In genomic region chr17:33931159-33931866, GRCm38 (mm10) we compare ENCODE assay signal across 8 mouse cellular contexts. TPM values are rescaled to one million over a fixed set of nuclear protein-coding genes. Genes with fewer than 3 reads are reported as not detected.
DNase-seq lines count a peak whose midpoint lies in the region; ATAC-seq and TF ChIP-seq lines count a peak whose summit lies in the region.

No protein-coding gene starts in this region.

- no peaks in the 10 kb centered on the region for H3K9me3 ChIP-seq in embryonic facial prominence, embryonic 10.5 days
- no peaks in the 10 kb centered on the region for H3K9me3 ChIP-seq in hindbrain, embryonic 15.5 days
- no peaks in the 10 kb centered on the region for H3K9me3 ChIP-seq in midbrain, embryonic 14.5 days (ENCODE audit: control insufficient read depth, low read length)

- ATAC-seq in hindbrain, embryonic 15.5 days (ENCODE audit: low FRiP score, low read depth), result no peak
- no peak for ATAC-seq in midbrain, embryonic 14.5 days (ENCODE audit: low FRiP score, low TSS enrichment)
- no peak for ATAC-seq in megakaryocyte progenitor cell, adult 5-6 weeks (replicated peaks; ENCODE audit: poor library complexity)

- peaks cover 54% of the 10 kb centered on the region for H3K36me3 ChIP-seq in embryonic facial prominence, embryonic 10.5 days (replicated peaks)
- H3K36me3 ChIP-seq in hindbrain, embryonic 15.5 days, result 0 out of 2 replicates have a peak, but pooled peaks cover 10% of the 10 kb centered on the region
- peaks cover 35% of the 10 kb centered on the region for H3K36me3 ChIP-seq in midbrain, embryonic 14.5 days (ENCODE audit: control insufficient read depth, insufficient read depth, low read length)

- peak overlapping the region; percentile 88 for H3K9ac ChIP-seq in hindbrain, embryonic 15.5 days
- peak overlapping the region; percentile 91; the same call in 1 of the 2 replicates for H3K9ac ChIP-seq in midbrain, embryonic 14.5 days (replicated peaks; ENCODE audit: low read length)

- DNase-seq in lung, adult 2 months, result no peak
- no peak for DNase-seq in lung, adult 18-20 months
- no peak for DNase-seq in embryonic facial prominence, embryonic 10.5 days (ENCODE audit: low spot score)
- DNase-seq in midbrain, embryonic 14.5 days, result no peak
- DNase-seq in layer of hippocampus, adult 8-10 months (ENCODE audit: low spot score in 2 of 2), result no peak
- DNase-seq in urinary bladder, adult 18-20 months (ENCODE audit: low spot score in 2 of 2), result no peak

- peak overlapping the region; percentile 90 for H3K27ac ChIP-seq in embryonic facial prominence, embryonic 10.5 days (replicated peaks)
- H3K27ac ChIP-seq in hindbrain, embryonic 15.5 days (replicated peaks), result peak overlapping the region; percentile 7; the same call in 1 of the 2 replicates
- H3K27ac ChIP-seq in midbrain, embryonic 14.5 days (replicated peaks; ENCODE audit: low read depth, low read length), result no peak overlapping the region

- TF ChIP-seq POLR2A in lung, adult 2 months (IDR thresholded peaks at IDR 0.05; ENCODE audit: borderline replicate concordance, extremely low read depth, low read depth, low read length), result no peak

- WGBS in lung, adult 2 months, result 43% methylated on average over 18 of the region's 18 CpGs
- 34% methylated on average over 18 of the region's 18 CpGs for WGBS in embryonic facial prominence, embryonic 10.5 days
- 43% methylated on average over 18 of the region's 18 CpGs for WGBS in hindbrain, embryonic 15.5 days
- 33% methylated on average over 18 of the region's 18 CpGs for WGBS in midbrain, embryonic 14.5 days

- H3K27me3 ChIP-seq in embryonic facial prominence, embryonic 10.5 days (replicated peaks; ENCODE audit: low read depth, poor library complexity, severe bottlenecking), result peaks cover 3% of the 10 kb centered on the region; the same call in 1 of the 2 replicates
- H3K27me3 ChIP-seq in hindbrain, embryonic 15.5 days, result no peaks in the 10 kb centered on the region
- no peaks in the 10 kb centered on the region for H3K27me3 ChIP-seq in midbrain, embryonic 14.5 days (ENCODE audit: control insufficient read depth, insufficient read depth, low read length)

- no peak for TF ChIP-seq CTCF in lung, adult 2 months (IDR thresholded peaks at IDR 0.05; ENCODE audit: insufficient read depth, low read length)

- no peaks in the 10 kb centered on the region for H3K4me1 ChIP-seq in lung, adult 2 months (ENCODE audit: control insufficient read depth, insufficient read depth, low read length)
- H3K4me1 ChIP-seq in embryonic facial prominence, embryonic 10.5 days, result peaks cover 52% of the 10 kb centered on the region
- H3K4me1 ChIP-seq in hindbrain, embryonic 15.5 days (replicated peaks), result peaks cover 29% of the 10 kb centered on the region
- H3K4me1 ChIP-seq in midbrain, embryonic 14.5 days (ENCODE audit: control insufficient read depth, insufficient read depth, low read length), result peaks cover 16% of the 10 kb centered on the region

- peak overlapping the region; percentile 99 for H3K4me2 ChIP-seq in hindbrain, embryonic 15.5 days
- peak overlapping the region; percentile 99 for H3K4me2 ChIP-seq in midbrain, embryonic 14.5 days (ENCODE audit: low read length)

- peak overlapping the region; percentile 77 for H3K4me3 ChIP-seq in lung, adult 2 months (replicated peaks; ENCODE audit: extremely low read depth, low read depth, low read length)
- H3K4me3 ChIP-seq in embryonic facial prominence, embryonic 10.5 days, result peak overlapping the region; percentile 91
- peak overlapping the region; percentile 93 for H3K4me3 ChIP-seq in hindbrain, embryonic 15.5 days
- H3K4me3 ChIP-seq in midbrain, embryonic 14.5 days (replicated peaks; ENCODE audit: low read depth, low read length), result peak overlapping the region; percentile 79

RNA-seq across cellular contexts. Expression of gene Rgl2, which starts 2.0 kb away (rescaled TPM):
- 247 and 272 TPM in 2 replicates for polyA plus RNA-seq in lung, adult 2 months (2012; rRNA removed)
- 40.2 and 41.0 TPM in 2 replicates for polyA plus RNA-seq in embryonic facial prominence, embryonic 10.5 days (2016; fragmentation: Nextera tagmentation; extraction: Ambion mirVana)
- polyA plus RNA-seq in hindbrain, embryonic 15.5 days (2015; fragmentation: Nextera tagmentation; extraction: Ambion mirVana), result 55.1 and 60.1 TPM in 2 replicates
- polyA plus RNA-seq in midbrain, embryonic 14.5 days (2014; fragmentation: Nextera tagmentation; extraction: Ambion mirVana), result 47.2 and 50.3 TPM in 2 replicates
- 10 to 100 TPM; 64.3 to 90.9 (median 81.8) TPM for total RNA-seq in layer of hippocampus, adult 8-10 months (2022)
- 20.3 and 22.7 TPM in 2 replicates for total RNA-seq in megakaryocyte progenitor cell, adult 5-6 weeks (2015)
- 37.9 and 47.9 TPM in 2 replicates for total RNA-seq in megakaryocyte progenitor cell, adult 5-6 weeks (2017)

RNA-seq across cellular contexts. Expression of gene Pfdn6, which starts 8.8 kb away (rescaled TPM):
- polyA plus RNA-seq in lung, adult 2 months (2012; rRNA removed), result 19.2 and 26.2 TPM in 2 replicates
- 233 and 235 TPM in 2 replicates for polyA plus RNA-seq in embryonic facial prominence, embryonic 10.5 days (2016; fragmentation: Nextera tagmentation; extraction: Ambion mirVana)
- polyA plus RNA-seq in hindbrain, embryonic 15.5 days (2015; fragmentation: Nextera tagmentation; extraction: Ambion mirVana), result 172 and 185 TPM in 2 replicates
- polyA plus RNA-seq in midbrain, embryonic 14.5 days (2014; fragmentation: Nextera tagmentation; extraction: Ambion mirVana), result 167 and 188 TPM in 2 replicates
- total RNA-seq in layer of hippocampus, adult 8-10 months (2022), result 10 to 100 TPM; 68.7 to 93.1 (median 76.1) TPM
- total RNA-seq in megakaryocyte progenitor cell, adult 5-6 weeks (2015), result 124 and 132 TPM in 2 replicates
- 144 and 218 TPM in 2 replicates for total RNA-seq in megakaryocyte progenitor cell, adult 5-6 weeks (2017)

RNA-seq across cellular contexts. Expression of gene Wdr46, which starts 9.1 kb away (rescaled TPM):
- 13.4 and 16.8 TPM in 2 replicates for polyA plus RNA-seq in lung, adult 2 months (2012; rRNA removed)
- 62.1 and 66.0 TPM in 2 replicates for polyA plus RNA-seq in embryonic facial prominence, embryonic 10.5 days (2016; fragmentation: Nextera tagmentation; extraction: Ambion mirVana)
- polyA plus RNA-seq in hindbrain, embryonic 15.5 days (2015; fragmentation: Nextera tagmentation; extraction: Ambion mirVana), result 24.3 and 26.5 TPM in 2 replicates
- polyA plus RNA-seq in midbrain, embryonic 14.5 days (2014; fragmentation: Nextera tagmentation; extraction: Ambion mirVana), result 15.5 and 16.9 TPM in 2 replicates
- total RNA-seq in layer of hippocampus, adult 8-10 months (2022), result 10 to 100 TPM; 13.2 to 17.4 (median 14.9) TPM
- total RNA-seq in megakaryocyte progenitor cell, adult 5-6 weeks (2015), result 43.7 and 53.1 TPM in 2 replicates
- 64.4 and 65.4 TPM in 2 replicates for total RNA-seq in megakaryocyte progenitor cell, adult 5-6 weeks (2017)

RNA-seq across cellular contexts. Expression of gene Zbtb22, which starts 15.6 kb away (rescaled TPM):
- 65.1 and 92.1 TPM in 2 replicates for polyA plus RNA-seq in lung, adult 2 months (2012; rRNA removed)
- 19.6 and 21.1 TPM in 2 replicates for polyA plus RNA-seq in embryonic facial prominence, embryonic 10.5 days (2016; fragmentation: Nextera tagmentation; extraction: Ambion mirVana)
- 17.1 TPM in 2 replicates for polyA plus RNA-seq in hindbrain, embryonic 15.5 days (2015; fragmentation: Nextera tagmentation; extraction: Ambion mirVana)
- 12.1 and 13.1 TPM in 2 replicates for polyA plus RNA-seq in midbrain, embryonic 14.5 days (2014; fragmentation: Nextera tagmentation; extraction: Ambion mirVana)
- 10 to 100 TPM; 28.8 to 36.0 (median 32.5) TPM for total RNA-seq in layer of hippocampus, adult 8-10 months (2022)
- 10.0 and 11.5 TPM in 2 replicates for total RNA-seq in megakaryocyte progenitor cell, adult 5-6 weeks (2015)
- 13.3 and 19.2 TPM in 2 replicates for total RNA-seq in megakaryocyte progenitor cell, adult 5-6 weeks (2017)

RNA-seq across cellular contexts. Expression of gene Tapbp, which starts 15.6 kb away (rescaled TPM):
- 225 and 249 TPM in 2 replicates for polyA plus RNA-seq in lung, adult 2 months (2012; rRNA removed)
- 9.9 and 11.8 TPM in 2 replicates for polyA plus RNA-seq in embryonic facial prominence, embryonic 10.5 days (2016; fragmentation: Nextera tagmentation; extraction: Ambion mirVana)
- polyA plus RNA-seq in hindbrain, embryonic 15.5 days (2015; fragmentation: Nextera tagmentation; extraction: Ambion mirVana), result 30.5 and 33.2 TPM in 2 replicates
- 18.3 and 20.6 TPM in 2 replicates for polyA plus RNA-seq in midbrain, embryonic 14.5 days (2014; fragmentation: Nextera tagmentation; extraction: Ambion mirVana)
- 10 to 100 TPM; 39.9 to 87.4 (median 58.2) TPM for total RNA-seq in layer of hippocampus, adult 8-10 months (2022)
- total RNA-seq in megakaryocyte progenitor cell, adult 5-6 weeks (2015), result 51.0 and 56.8 TPM in 2 replicates
- 47.6 and 48.0 TPM in 2 replicates for total RNA-seq in megakaryocyte progenitor cell, adult 5-6 weeks (2017)
